Mouse (Mus musculus) kidney, adult 11 months (tissue): Measurements from ENCODE around the gene Olfr788.

Source experiments
- DNase-seq: peaks from one replicate; pipeline ENCODE4 v3.0.0; 2022

The Olfr788 gene

GRCm38 (mm10) chr10:129470698-129471097 is at the start of gene Olfr788:
Gene Olfr788, plus strand, starts transcription at chr10:129470998.
- no peak for DNase-seq

- DNase-seq, result no peak
These were observed 43.8 kb upstream of the Olfr788 start, which contains the start of gene Olfr786 for GRCm38 (mm10) chr10:129427006-129427405. Gene Olfr786, plus strand, starts transcription at chr10:129427306.

GRCm38 (mm10) chr10:129461562-129461961 is 9.2 kb upstream of the Olfr788 start, which contains the start of gene Olfr787:
Gene Olfr787, plus strand, starts transcription at chr10:129461862.
- no peak for DNase-seq

- no peak for DNase-seq
These were observed 2.5 kb downstream of the Olfr788 start for GRCm38 (mm10) chr10:129473256-129473655.

- DNase-seq, result no peak
These were observed 2.9 kb downstream of the Olfr788 start for GRCm38 (mm10) chr10:129473723-129474122.

GRCm38 (mm10) chr10:129484452-129484851 is 13.7 kb downstream of the Olfr788 start, which contains the start of gene Olfr789:
Gene Olfr789, plus strand, starts transcription at chr10:129484752.
- DNase-seq, result no peak

GRCm38 (mm10) chr10:129490101-129490500 is 19.3 kb downstream of the Olfr788 start:
- no peak for DNase-seq

- DNase-seq, result no peak
These were observed 27.4 kb downstream of the Olfr788 start, which contains the start of gene Olfr790 for GRCm38 (mm10) chr10:129498192-129498591. Gene Olfr790, plus strand, starts transcription at chr10:129498492.

GRCm38 (mm10) chr10:129521492-129521891 is 50.7 kb downstream of the Olfr788 start, which contains the start of gene Olfr791:
Gene Olfr791, plus strand, starts transcription at chr10:129521792.
- no peak for DNase-seq
